Mouse (Mus musculus) olfactory bulb, adult 2 months (tissue): Measurements from ENCODE around the gene Rbm38. TPM values are rescaled to one million over a fixed set of nuclear protein-coding genes. Genes with fewer than 3 reads are reported as not detected.

Experiments used
- H3K27ac ChIP-seq: fragments of 200-500 bp; 2 replicates; pipeline ENCODE4 v1.5.1; 2012; ENCODE audit warnings: low read depth, low read length; ENCODE audit not compliant: insufficient read depth
- H3K4me1 ChIP-seq: fragments of 200-500 bp; 2 replicates; pipeline ENCODE4 v1.6.1; 2012; ENCODE audit warnings: low read length; ENCODE audit not compliant: control insufficient read depth, insufficient read depth
- H3K4me3 ChIP-seq: fragments of 200-500 bp; 2 replicates; pipeline ENCODE4 v1.5.1; 2012; ENCODE audit warnings: mild to moderate bottlenecking, low read depth, low read length, moderate library complexity; ENCODE audit not compliant: insufficient read depth
- CTCF ChIP-seq: fragments of 200-500 bp; IDR thresholded peaks from 2 replicates; pipeline ENCODE4 v1.5.1; 2012; ENCODE audit warnings: low read depth, mild to moderate bottlenecking, low read length, moderate library complexity; ENCODE audit not compliant: insufficient read depth
- POLR2A ChIP-seq: fragments of 200-500 bp; IDR thresholded peaks from 2 replicates; pipeline ENCODE4 v1.6.1; 2012; ENCODE audit warnings: mild to moderate bottlenecking, low read depth, low read length, moderate library complexity; ENCODE audit not compliant: insufficient read depth
- WGBS: fragments of 180-500 bp; shearing (Covaris S2); methylation state at CpG from one replicate; pipeline ENCODE4 v1.1.7; 2018; 5-methylcytosine and 5-hydroxymethylcytosine counted together
- polyA plus RNA-seq: library from polyadenylated mRNA; stranded (reverse); fragments of >200 nt; gene quantifications from 2 replicates; pipeline ENCODE4 v1.2.4, GENCODE M21; 2012; ENCODE audit warnings: low replicate concordance; ENCODE audit not compliant: missing spikeins, insufficient read depth, insufficient read length

The Rbm38 gene
- polyA plus RNA-seq, 1 experiment, result not detected

GRCm38 (mm10) chr2:173022056-173022681, 1.9 kb downstream of the Rbm38 start:
- H3K4me1 ChIP-seq, result peaks cover 36% of the 10 kb centered on the region

GRCm38 (mm10) chr2:173022813-173023212, 2.5 kb downstream of the Rbm38 start:
- TF ChIP-seq POLR2A, result no peak
- TF ChIP-seq CTCF, result no peak
- H3K4me3 ChIP-seq, result peak overlapping the region; percentile 71
- 47% methylated on average over 10 of the region's 10 CpGs for WGBS
- peaks cover 37% of the 10 kb centered on the region for H3K4me1 ChIP-seq
- H3K27ac ChIP-seq, result no peak overlapping the region

More at GRCm38 (mm10) chr2:173022056-173022681, 1.9 kb downstream of the Rbm38 start:
- WGBS, result under 1% methylated on average over 51 of the region's 51 CpGs
- H3K27ac ChIP-seq, result no peak overlapping the region
- H3K4me3 ChIP-seq, result peak overlapping the region; percentile 71
- TF ChIP-seq POLR2A, result no peak
- no peak for TF ChIP-seq CTCF

- TF ChIP-seq CTCF, result no peak
- no peak for TF ChIP-seq POLR2A
- 93% methylated on average over 7 of the region's 7 CpGs for WGBS
- H3K4me1 ChIP-seq, result peaks cover 40% of the 10 kb centered on the region
- no peak overlapping the region for H3K27ac ChIP-seq
- H3K4me3 ChIP-seq, result no peak overlapping the region; the same call in 1 of the 2 replicates
Observed at GRCm38 (mm10) chr2:173023371-173023851, 3.1 kb downstream of the Rbm38 start.

- TF ChIP-seq POLR2A (no peak), CTCF (no peak)
Observed at GRCm38 (mm10) chr2:173023966-173024365, 3.7 kb downstream of the Rbm38 start.

GRCm38 (mm10) chr2:173024392-173024791, 4.1 kb downstream of the Rbm38 start:
- 96% methylated on average over 8 of the region's 8 CpGs for WGBS
- no peak overlapping the region for H3K4me3 ChIP-seq
- H3K27ac ChIP-seq, result no peak overlapping the region
- TF ChIP-seq POLR2A (no peak), CTCF (no peak)
- H3K4me1 ChIP-seq, result peaks cover 40% of the 10 kb centered on the region

More at GRCm38 (mm10) chr2:173023966-173024365, 3.7 kb downstream of the Rbm38 start:
- 88% methylated on average over 4 of the region's 4 CpGs for WGBS
- no peak overlapping the region for H3K27ac ChIP-seq
- no peak overlapping the region for H3K4me3 ChIP-seq
- H3K4me1 ChIP-seq, result peaks cover 40% of the 10 kb centered on the region

GRCm38 (mm10) chr2:173024938-173025337, 4.6 kb downstream of the Rbm38 start:
- WGBS, result 42% methylated on average over 4 of the region's 4 CpGs
- Histone ChIP-seq H3K4me3 (no peak overlapping the region), H3K27ac (no peak overlapping the region), H3K4me1 (peaks cover 35% of the 10 kb centered on the region)
- TF ChIP-seq POLR2A (no peak), CTCF (no peak)

DNA sequence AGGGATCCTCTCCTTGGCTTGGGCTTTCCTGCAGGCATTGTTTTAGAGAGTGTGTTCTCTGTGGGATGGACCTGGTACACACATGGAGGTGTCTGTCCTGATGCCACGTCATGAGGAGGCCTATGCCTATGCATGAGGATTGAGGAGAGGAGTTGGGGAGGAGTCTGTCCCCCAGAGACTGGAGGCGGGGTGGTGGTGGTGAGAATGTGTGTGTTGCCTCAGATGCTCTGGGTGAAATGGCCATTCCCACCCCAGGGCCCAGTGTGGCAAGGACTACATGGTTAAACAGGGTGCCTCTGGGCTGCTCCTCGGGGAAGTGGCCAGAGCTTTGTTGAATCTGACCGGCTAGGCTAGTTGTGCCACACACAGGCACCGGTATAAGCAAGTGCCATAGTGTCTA, 6.0 kb downstream of the Rbm38 start:
- H3K4me3 ChIP-seq, result no peak overlapping the region
- no peak for TF ChIP-seq POLR2A
- no peak for TF ChIP-seq CTCF
- 96% methylated on average over 5 of the region's 5 CpGs for WGBS
- no peak overlapping the region for H3K27ac ChIP-seq
- H3K4me1 ChIP-seq, result peaks cover 28% of the 10 kb centered on the region

GRCm38 (mm10) chr2:173026688-173027131, 6.4 kb downstream of the Rbm38 start:
- Histone ChIP-seq H3K4me3 (no peak overlapping the region), H3K27ac (no peak overlapping the region), H3K4me1 (peaks cover 25% of the 10 kb centered on the region)
- TF ChIP-seq CTCF, result no peak
- 90% methylated on average over 3 of the region's 3 CpGs for WGBS

GRCm38 (mm10) chr2:173027169-173027823, 7.0 kb downstream of the Rbm38 start:
- TF ChIP-seq POLR2A (no peak), CTCF (no peak)
- WGBS, result 98% methylated on average over 6 of the region's 6 CpGs
- Histone ChIP-seq H3K4me1 (peaks cover 24% of the 10 kb centered on the region), H3K4me3 (no peak overlapping the region), H3K27ac (no peak overlapping the region)
